ENCODE assay signal across 25 mouse cellular contexts in genomic region chr17:47704692-47705091, GRCm38 (mm10). TPM values are rescaled to one million over a fixed set of nuclear protein-coding genes. Genes with fewer than 3 reads are reported as not detected.
DNase-seq lines count a peak whose midpoint lies in the region; ATAC-seq and TF ChIP-seq lines count a peak whose summit lies in the region.
"Had no signal": no experiment of that assay in that cellular context is flagged by ENCODE, and none has a peak within 500 bp of the region (broad histone marks: within the 10 kb centered on the region; RNA-seq: fewer than 3 reads in every experiment).

No protein-coding gene starts in this region.

- H3K4me1 ChIP-seq in kidney, adult 2 months (ENCODE audit: control insufficient read depth, insufficient read depth, low read length) = 0 out of 2 replicates have a peak, but pooled peaks cover 8% of the 10 kb centered on the region
- H3K4me1 ChIP-seq in kidney, embryonic 16.5 days (ENCODE audit: insufficient read depth, low read length) = peaks cover 5% of the 10 kb centered on the region; the same call in 1 of the 2 replicates
- H3K4me1 ChIP-seq in liver, postnatal 0 days (ENCODE audit: insufficient read depth) = peaks cover 3% of the 10 kb centered on the region; the same call in 1 of the 2 replicates
- H3K4me1 ChIP-seq in E14TG2a.4 (replicated peaks; ENCODE audit: low read depth, low read length) = peaks cover 95% of the 10 kb centered on the region
- H3K4me1 ChIP-seq in stomach, postnatal 0 days (replicated peaks; ENCODE audit: control insufficient read depth, insufficient read depth) = no peaks in the 10 kb centered on the region
- H3K4me1 ChIP-seq: hindbrain, embryonic 15.5 days had no signal

- no peak overlapping the region for H3K4me3 ChIP-seq in kidney, adult 2 months (ENCODE audit: insufficient read depth, low read depth, low read length)
- H3K4me3 ChIP-seq in kidney, embryonic 16.5 days (ENCODE audit: low read length) = no peak overlapping the region
- no peak overlapping the region for H3K4me3 ChIP-seq in liver, postnatal 0 days (ENCODE audit: low read depth, low read length)
- peak overlapping the region; percentile 79 for H3K4me3 ChIP-seq in E14TG2a.4 (replicated peaks; ENCODE audit: low read length)
- H3K4me3 ChIP-seq in stomach, postnatal 0 days (ENCODE audit: low read depth, low read length) = no peak overlapping the region
- H3K4me3 ChIP-seq: heart, embryonic 13.5 days; hindbrain, embryonic 15.5 days; intestine, embryonic 15.5 days; limb, embryonic 13.5 days had no signal

- 79% methylated on average over 4 of the region's 4 CpGs for WGBS in kidney, adult 2 months
- WGBS in kidney, embryonic 16.5 days = 79% methylated on average over 4 of the region's 4 CpGs
- 62% methylated on average over 4 of the region's 4 CpGs for WGBS in liver, postnatal 0 days (ENCODE audit: insufficient replicate concordance)
- 78% methylated on average over 4 of the region's 4 CpGs for WGBS in stomach, postnatal 0 days

- TF ChIP-seq EP300 in liver, postnatal 0 days (IDR thresholded peaks at IDR 0.05; ENCODE audit: low read depth) = no peak
- TF ChIP-seq EP300 in stomach, postnatal 0 days (optimal IDR thresholded peaks at IDR 0.05) = no peak

- peak; percentile 24 for DNase-seq in kidney, adult 2 months
- no peak for DNase-seq in liver, postnatal 0 days
- DNase-seq in liver = no peak
- DNase-seq in stomach, postnatal 0 days (ENCODE audit: low spot score) = no peak
- DNase-seq in adrenal gland, adult (ENCODE audit: inconsistent age in 2 of 2, low spot score in 1 of 2) = no peak
- no peak for DNase-seq in urinary bladder, postnatal 25 days (ENCODE audit: low spot score)
- DNase-seq: adrenal gland, postnatal 25 days; cerebellum, adult 11-12 months; cerebellum, postnatal 14 days; embryo, embryonic 11 days; heart, postnatal 36 days; layer of hippocampus, adult 9-11 months; lung, adult 2 months; lung, postnatal 4 days; retina, postnatal 1 day had no signal

- no peak for ATAC-seq in kidney, embryonic 16.5 days (ENCODE audit: low FRiP score, low TSS enrichment)
- no peak for ATAC-seq in liver, postnatal 0 days
- no peak for ATAC-seq in stomach, postnatal 0 days (ENCODE audit: low FRiP score, low TSS enrichment)
- ATAC-seq: intestine, embryonic 15.5 days had no signal

- H3K4me2 ChIP-seq in kidney, embryonic 16.5 days (replicated peaks; ENCODE audit: low read depth, low read length) = no peak overlapping the region
- H3K4me2 ChIP-seq in liver, postnatal 0 days (ENCODE audit: low read depth, low read length) = no peak overlapping the region
- no peak overlapping the region for H3K4me2 ChIP-seq in stomach, postnatal 0 days (replicated peaks; ENCODE audit: low read depth)
- H3K4me2 ChIP-seq: heart, embryonic 13.5 days; hindbrain, embryonic 15.5 days; intestine, embryonic 15.5 days; limb, embryonic 13.5 days had no signal

- H3K27me3 ChIP-seq in kidney, adult 2 months (replicated peaks; ENCODE audit: control insufficient read depth, insufficient read depth, low read length) = no peaks in the 10 kb centered on the region
- H3K27me3 ChIP-seq in kidney, embryonic 16.5 days (ENCODE audit: insufficient read depth, low read length) = peaks cover 4% of the 10 kb centered on the region; the same call in 1 of the 2 replicates
- 0 out of 2 replicates have a peak, but pooled peaks cover 5% of the 10 kb centered on the region for H3K27me3 ChIP-seq in liver, postnatal 0 days (ENCODE audit: insufficient read depth, low read length)
- H3K27me3 ChIP-seq in E14TG2a.4 (ENCODE audit: insufficient read depth, low read length) = 0 out of 2 replicates have a peak, but pooled peaks cover 3% of the 10 kb centered on the region
- no peaks in the 10 kb centered on the region for H3K27me3 ChIP-seq in stomach, postnatal 0 days (ENCODE audit: control insufficient read depth, insufficient read depth, low read length)

- H3K27ac ChIP-seq in kidney, adult 2 months (ENCODE audit: insufficient read depth, low read depth, low read length) = no peak overlapping the region
- no peak overlapping the region for H3K27ac ChIP-seq in kidney, embryonic 16.5 days (ENCODE audit: low read length)
- no peak overlapping the region for H3K27ac ChIP-seq in liver, postnatal 0 days (ENCODE audit: low read depth)
- no peak overlapping the region for H3K27ac ChIP-seq in stomach, postnatal 0 days (replicated peaks)
- H3K27ac ChIP-seq: heart, embryonic 13.5 days; hindbrain, embryonic 15.5 days; intestine, embryonic 15.5 days; limb, embryonic 13.5 days had no signal

- no peaks in the 10 kb centered on the region for H3K36me3 ChIP-seq in kidney, adult 2 months (ENCODE audit: control insufficient read depth, insufficient read depth, low read length)
- peaks cover 19% of the 10 kb centered on the region for H3K36me3 ChIP-seq in kidney, embryonic 16.5 days (ENCODE audit: insufficient read depth, low read length)
- H3K36me3 ChIP-seq in liver, postnatal 0 days (replicated peaks; ENCODE audit: insufficient read depth, low read length) = no peaks in the 10 kb centered on the region
- peaks cover 67% of the 10 kb centered on the region for H3K36me3 ChIP-seq in E14TG2a.4 (ENCODE audit: insufficient read depth, low read length)
- peaks cover 7% of the 10 kb centered on the region; the same call in 1 of the 2 replicates for H3K36me3 ChIP-seq in stomach, postnatal 0 days (ENCODE audit: control insufficient read depth, insufficient read depth, low read length)

- no peak overlapping the region for H3K9ac ChIP-seq in kidney, embryonic 16.5 days (replicated peaks; ENCODE audit: low read length)
- no peak overlapping the region for H3K9ac ChIP-seq in liver, postnatal 0 days (replicated peaks)
- H3K9ac ChIP-seq in stomach, postnatal 0 days (ENCODE audit: low read length) = no peak overlapping the region
- H3K9ac ChIP-seq: heart, embryonic 13.5 days; hindbrain, embryonic 15.5 days; intestine, embryonic 15.5 days; limb, embryonic 13.5 days had no signal

- TF ChIP-seq CTCF in kidney, adult 2 months (conservative IDR thresholded peaks at IDR 0.05; ENCODE audit: insufficient read depth, insufficient read length, low read depth, low read length) = no peak; the same call in 1 of the 2 replicates
- 0 out of 2 replicates have a peak, but pooled peaks have one; percentile 9 for TF ChIP-seq CTCF in liver, postnatal 0 days (IDR thresholded peaks at IDR 0.05; ENCODE audit: low read depth)
- TF ChIP-seq CTCF in E14TG2a.4 (conservative IDR thresholded peaks at IDR 0.05; ENCODE audit: low read length) = peak; percentile 36
- peak; percentile 47 for TF ChIP-seq CTCF in stomach, postnatal 0 days (IDR thresholded peaks at IDR 0.05; ENCODE audit: low read depth)

- no peak for TF ChIP-seq POLR2A in kidney, adult 2 months (IDR thresholded peaks at IDR 0.05; ENCODE audit: low read depth, low read length)

- no peaks in the 10 kb centered on the region for H3K9me3 ChIP-seq in kidney, embryonic 16.5 days (ENCODE audit: low read length)
- no peaks in the 10 kb centered on the region for H3K9me3 ChIP-seq in liver, postnatal 0 days (ENCODE audit: low read length)
- no peaks in the 10 kb centered on the region for H3K9me3 ChIP-seq in E14TG2a.4 (ENCODE audit: low read length)
- H3K9me3 ChIP-seq in stomach, postnatal 0 days (ENCODE audit: control insufficient read depth, low read length) = no peaks in the 10 kb centered on the region
- H3K9me3 ChIP-seq: G1E; heart, embryonic 13.5 days; hindbrain, embryonic 15.5 days; intestine, embryonic 15.5 days; limb, embryonic 13.5 days had no signal

RNA-seq across cellular contexts. Expression of gene Prickle4, which starts 10.2 kb away (rescaled TPM):
- polyA plus RNA-seq in kidney, adult 2 months (2012; rRNA removed) = 7.0 and 9.0 TPM in 2 replicates
- polyA plus RNA-seq in kidney, embryonic 16.5 days (2015; fragmentation: Nextera tagmentation; extraction: Ambion mirVana) = 0.84 and 1.3 TPM in 2 replicates
- polyA plus RNA-seq in liver, postnatal 0 days (2015; fragmentation: Nextera tagmentation; extraction: Ambion mirVana) = 0.25 TPM in 1 of 2 replicates, not detected in the other
- polyA plus RNA-seq in stomach, postnatal 0 days (2015; fragmentation: Nextera tagmentation; extraction: Ambion mirVana) = 0.19 and 0.51 TPM in 2 replicates

RNA-seq across cellular contexts. Expression of gene Gm21981, which starts 10.4 kb away (rescaled TPM):
- polyA plus RNA-seq in kidney, adult 2 months (2012; rRNA removed) = 1.1 and 2.1 TPM in 2 replicates
- polyA plus RNA-seq in kidney, embryonic 16.5 days (2015; fragmentation: Nextera tagmentation; extraction: Ambion mirVana) = 0.24 and 0.90 TPM in 2 replicates
- polyA plus RNA-seq in liver, postnatal 0 days (2015; fragmentation: Nextera tagmentation; extraction: Ambion mirVana) = 0.13 TPM in 1 of 2 replicates, not detected in the other
- polyA plus RNA-seq in stomach, postnatal 0 days (2015; fragmentation: Nextera tagmentation; extraction: Ambion mirVana) = 0.16 TPM in 1 of 2 replicates, not detected in the other

RNA-seq across cellular contexts. Expression of gene Frs3, which starts 15.9 kb away (rescaled TPM):
- polyA plus RNA-seq in kidney, adult 2 months (2012; rRNA removed) = 28.9 and 39.5 TPM in 2 replicates
- 6.6 and 7.3 TPM in 2 replicates for polyA plus RNA-seq in kidney, embryonic 16.5 days (2015; fragmentation: Nextera tagmentation; extraction: Ambion mirVana)
- polyA plus RNA-seq in liver, postnatal 0 days (2015; fragmentation: Nextera tagmentation; extraction: Ambion mirVana) = 0.96 and 2.1 TPM in 2 replicates
- polyA plus RNA-seq in stomach, postnatal 0 days (2015; fragmentation: Nextera tagmentation; extraction: Ambion mirVana) = 2.3 and 2.7 TPM in 2 replicates

RNA-seq across cellular contexts. Expression of gene Tomm6, which starts 16.5 kb away (rescaled TPM):
- 103 and 153 TPM in 2 replicates for polyA plus RNA-seq in kidney, adult 2 months (2012; rRNA removed)
- 318 and 344 TPM in 2 replicates for polyA plus RNA-seq in kidney, embryonic 16.5 days (2015; fragmentation: Nextera tagmentation; extraction: Ambion mirVana)
- 268 and 275 TPM in 2 replicates for polyA plus RNA-seq in liver, postnatal 0 days (2015; fragmentation: Nextera tagmentation; extraction: Ambion mirVana)
- 353 and 386 TPM in 2 replicates for polyA plus RNA-seq in stomach, postnatal 0 days (2015; fragmentation: Nextera tagmentation; extraction: Ambion mirVana)

RNA-seq across cellular contexts. Expression of gene Pgc, which starts 21.9 kb away (rescaled TPM):
- 0.29 and 1.0 TPM in 2 replicates for polyA plus RNA-seq in kidney, adult 2 months (2012; rRNA removed)
- polyA plus RNA-seq in kidney, embryonic 16.5 days (2015; fragmentation: Nextera tagmentation; extraction: Ambion mirVana) = 0.92 TPM in 1 of 2 replicates, not detected in the other
- 0.07 and 0.15 TPM in 2 replicates for polyA plus RNA-seq in liver, postnatal 0 days (2015; fragmentation: Nextera tagmentation; extraction: Ambion mirVana)
- 1,647 and 1,784 TPM in 2 replicates for polyA plus RNA-seq in stomach, postnatal 0 days (2015; fragmentation: Nextera tagmentation; extraction: Ambion mirVana)
- polyA plus RNA-seq: C2C12; embryonic facial prominence, embryonic 14.5 days; G1E; neural tube, embryonic 11.5 days had no signal
